Mouse (Mus musculus): ENCODE measurements around the gene Cldn20. TPM values are rescaled to one million over a fixed set of nuclear protein-coding genes. Genes with fewer than 3 reads are reported as not detected.

The Cldn20 gene
- total and polyA plus RNA-seq, 3 experiments = 0.31 to 0.52 TPM; not detected in 1

- no peak; the same call in 1 of the 2 replicates for TF ChIP-seq NELFE (IDR thresholded peaks at IDR 0.05; ENCODE audit: low read depth, low read length)
- no peak for TF ChIP-seq MAZ (IDR thresholded peaks at IDR 0.05; ENCODE audit: low read depth, low read length)
- no peak for TF ChIP-seq RAD21 (IDR thresholded peaks at IDR 0.05; ENCODE audit: low read depth, low read length)
- no peak for TF ChIP-seq CHD2 (IDR thresholded peaks at IDR 0.05; ENCODE audit: low read length)
- TF ChIP-seq ZKSCAN1 (IDR thresholded peaks at IDR 0.05; ENCODE audit: low read depth, low read length) = no peak
- no peak for TF ChIP-seq ZMIZ1 (IDR thresholded peaks at IDR 0.05; ENCODE audit: low read depth, low read length)
- no peak for TF ChIP-seq POLR2A (IDR thresholded peaks at IDR 0.05; ENCODE audit: control insufficient read depth in 1 of 2, insufficient read depth in 1 of 2, low read depth in 1 of 2, low read length in 2 of 2, poor library complexity in 1 of 2)
- no peak for TF ChIP-seq UBTF (IDR thresholded peaks at IDR 0.05; ENCODE audit: borderline replicate concordance, insufficient read depth, low read depth, low read length)
- TF ChIP-seq USF2 (IDR thresholded peaks at IDR 0.05; ENCODE audit: borderline replicate concordance in 1 of 2, insufficient read depth in 1 of 2, low read depth in 1 of 2, low read length in 2 of 2) = no peak
- no peak for TF ChIP-seq KAT2A (conservative IDR thresholded peaks at IDR 0.05; ENCODE audit: low read depth, low read length)
- TF ChIP-seq NRF1 (IDR thresholded peaks at IDR 0.05; ENCODE audit: insufficient read depth, low read depth, low read length, poor library complexity, severe bottlenecking) = no peak
- no peak for TF ChIP-seq HCFC1 (IDR thresholded peaks at IDR 0.05; ENCODE audit: low read depth, low read length)
- no peak for TF ChIP-seq ELF1 (IDR thresholded peaks at IDR 0.05; ENCODE audit: low read depth, low read length)
- peak; percentile 50; the same call in 1 of the 2 replicates for TF ChIP-seq MYB (IDR thresholded peaks at IDR 0.05; ENCODE audit: low read depth, low read length)
- TF ChIP-seq SIN3A (IDR thresholded peaks at IDR 0.05; ENCODE audit: low read length) = peak; percentile 64
- TF ChIP-seq MAFK (IDR thresholded peaks at IDR 0.05; ENCODE audit: borderline replicate concordance, low read depth, low read length) = no peak
- TF ChIP-seq RCOR1 (IDR thresholded peaks at IDR 0.05; ENCODE audit: low read depth, low read length) = peak; percentile 84
- peak; percentile 89 to 92 for TF ChIP-seq EP300 (IDR thresholded peaks at IDR 0.05; ENCODE audit: low read depth in 1 of 2, low read length in 2 of 2)
- no peak for TF ChIP-seq E2F4 (IDR thresholded peaks at IDR 0.05; ENCODE audit: borderline replicate concordance, low read depth, low read length)
- peak; percentile 41 for TF ChIP-seq MAX (IDR thresholded peaks at IDR 0.05; ENCODE audit: low read length)
- no peak for TF ChIP-seq TAL1 (IDR thresholded peaks at IDR 0.05; ENCODE audit: low read length)
These were observed 4.4 kb upstream of the Cldn20 start (continued) for GRCm38 (mm10) chr17:3527841-3528471.

- Histone ChIP-seq H3K36me3 (ENCODE audit: control insufficient read depth in 1 of 2, insufficient read depth in 2 of 2, low read length in 2 of 2) (peaks cover 0 to 29% of the 10 kb centered on the region in 2 experiments; a peak in 3 of 4 replicates), H3K9me3 (replicated peaks; ENCODE audit: insufficient read depth, low read length) (no peaks in the 10 kb centered on the region), H3K9ac (ENCODE audit: control insufficient read depth, low read depth, low read length, poor library complexity, severe bottlenecking) (no peak overlapping the region), H3K27ac (ENCODE audit: control insufficient read depth, low read depth, low read length) (no peak overlapping the region), H3K4me1 (ENCODE audit: control insufficient read depth in 1 of 2, insufficient read depth in 2 of 2, low read length in 2 of 2) (peaks cover 20 to 26% of the 10 kb centered on the region in 2 experiments), H3K27me3 (ENCODE audit: control insufficient read depth in 1 of 2, insufficient read depth in 2 of 2, low read length in 2 of 2) (no peaks in the 10 kb centered on the region), H3K79me2 (ENCODE audit: control insufficient read depth, insufficient read depth, low read length, poor library complexity) (no peaks in the 10 kb centered on the region), H3K4me3 (ENCODE audit: control insufficient read depth in 1 of 2, insufficient read depth in 1 of 2, low read depth in 2 of 2, low read length in 2 of 2) (no peak overlapping the region)
- TF ChIP-seq POLR2AphosphoS2 (IDR thresholded peaks at IDR 0.05; ENCODE audit: low read length) (no peak), CTCF (IDR thresholded peaks at IDR 0.05 in 2 of 3, conservative IDR thresholded peaks at IDR 0.05 in 1 of 3; ENCODE audit: control insufficient read depth in 1 of 3, insufficient read depth in 1 of 3, low read depth in 2 of 3, low read length in 3 of 3, poor library complexity in 1 of 3, severe bottlenecking in 1 of 3) (no peak), EP300 (IDR thresholded peaks at IDR 0.05; ENCODE audit: low read depth in 1 of 2, low read length in 2 of 2) (no peak), GATA1 (IDR thresholded peaks at IDR 0.05; ENCODE audit: low read depth, low read length) (peak; percentile 32; the same call in 1 of the 2 replicates), USF2 (IDR thresholded peaks at IDR 0.05; ENCODE audit: borderline replicate concordance in 1 of 2, insufficient read depth in 1 of 2, low read depth in 1 of 2, low read length in 2 of 2) (no peak)
- DNase-seq (ENCODE audit: low read depth, low spot score) = peak; percentile 39
These were observed 2.8 kb upstream of the Cldn20 start for GRCm38 (mm10) chr17:3529523-3529922.
